Mouse (Mus musculus) limb, embryonic 15.5 days (tissue): ENCODE measurements around the gene Serinc2. TPM values are rescaled to one million over a fixed set of nuclear protein-coding genes. Genes with fewer than 3 reads are reported as not detected.

Source experiments
- ATAC-seq: fragments of 200-750 bp; cut with Nextera tagmentation; 2 replicates; pipeline ENCODE4 v1.8.0; 2017; ENCODE audit warnings: low read depth, moderate TSS enrichment; ENCODE audit not compliant: insufficient number of reproducible peaks, low FRiP score, low TSS enrichment
- H3K27ac ChIP-seq: fragments of 300-500 bp; sonication (generic); 2 replicates; pipeline ENCODE4 v1.5.1; 2015; ENCODE audit warnings: moderate library complexity, mild to moderate bottlenecking, inconsistent platforms
- H3K27me3 ChIP-seq: fragments of 300-500 bp; sonication (generic); 2 replicates; pipeline ENCODE4 v1.6.1; 2015; ENCODE audit warnings: inconsistent platforms
- H3K36me3 ChIP-seq: fragments of 300-500 bp; sonication (generic); 2 replicates; pipeline ENCODE4 v1.6.1; 2015; ENCODE audit warnings: inconsistent platforms
- H3K4me1 ChIP-seq: fragments of 300-500 bp; sonication (generic); 2 replicates; pipeline ENCODE4 v1.6.1; 2015; ENCODE audit warnings: inconsistent platforms
- H3K4me2 ChIP-seq: fragments of 300-500 bp; sonication (generic); 2 replicates; pipeline ENCODE4 v1.6.1; 2015; ENCODE audit warnings: mild to moderate bottlenecking, inconsistent platforms
- H3K4me3 ChIP-seq: fragments of 300-500 bp; sonication (generic); 2 replicates; pipeline ENCODE4 v1.5.1; 2015; ENCODE audit warnings: mild to moderate bottlenecking, inconsistent platforms
- H3K9ac ChIP-seq: fragments of 300-500 bp; sonication (generic); 2 replicates; pipeline ENCODE4 v1.6.1; 2015; ENCODE audit warnings: inconsistent platforms
- H3K9me3 ChIP-seq: fragments of 300-500 bp; sonication (generic); 2 replicates; pipeline ENCODE4 v1.6.1; 2016; ENCODE audit warnings: inconsistent platforms
- WGBS: fragments of 180-500 bp; shearing (Covaris S2); methylation state at CpG from one replicate; pipeline ENCODE4 v1.1.7; 2015; 5-methylcytosine and 5-hydroxymethylcytosine counted together
- polyA plus RNA-seq: library from polyadenylated mRNA; unstranded; fragments of >200 nt; fragmentation: Nextera tagmentation; extraction: Ambion mirVana; gene quantifications from 2 replicates; pipeline ENCODE4 v1.2.1, GENCODE M21; 2015

The Serinc2 gene
- polyA plus RNA-seq, 1 experiment from 2014 or later: 132 TPM

- peak; percentile 73 for ATAC-seq
- Histone ChIP-seq H3K4me2 (peak overlapping the region; percentile 83), H3K4me1 (peaks cover 21% of the 10 kb centered on the region), H3K9me3 (no peaks in the 10 kb centered on the region), H3K27ac (peak overlapping the region; percentile 89), H3K4me3 (peak overlapping the region; percentile 78), H3K9ac (peak overlapping the region; percentile 72), H3K27me3 (no peaks in the 10 kb centered on the region), H3K36me3 (no peaks in the 10 kb centered on the region; the same call in none of the 2 replicates)
- WGBS: 0% methylated on average over 28 of the region's 29 CpGs
Measured at GRCm38 (mm10) chr4:130274346-130275015, 4.5 kb downstream of the Serinc2 start.

- 10% methylated on average over 12 of the region's 12 CpGs for WGBS
- Histone ChIP-seq H3K4me3 (peak overlapping the region; percentile 78), H3K27me3 (no peaks in the 10 kb centered on the region), H3K4me1 (peaks cover 21% of the 10 kb centered on the region), H3K27ac (peak overlapping the region; percentile 89), H3K9me3 (no peaks in the 10 kb centered on the region), H3K9ac (peak overlapping the region; percentile 72), H3K36me3 (no peaks in the 10 kb centered on the region; the same call in none of the 2 replicates), H3K4me2 (peak overlapping the region; percentile 83)
- peak; percentile 7; the same call in 1 of the 2 replicates for ATAC-seq
Measured at GRCm38 (mm10) chr4:130273698-130274345, 5.2 kb downstream of the Serinc2 start.

GRCm38 (mm10) chr4:130270611-130271347 is 8.2 kb downstream of the Serinc2 start:
- H3K4me1 ChIP-seq: peaks cover 35% of the 10 kb centered on the region
- H3K4me2 ChIP-seq: no peak overlapping the region
- no peaks in the 10 kb centered on the region; the same call in none of the 2 replicates for H3K36me3 ChIP-seq
- H3K27ac ChIP-seq: no peak overlapping the region
- no peak overlapping the region for H3K4me3 ChIP-seq
- H3K27me3 ChIP-seq: no peaks in the 10 kb centered on the region
- no peaks in the 10 kb centered on the region for H3K9me3 ChIP-seq
- no peak overlapping the region for H3K9ac ChIP-seq
- ATAC-seq: no peak
- WGBS: 80% methylated on average over 6 of the region's 6 CpGs

- no peaks in the 10 kb centered on the region for H3K9me3 ChIP-seq
- no peaks in the 10 kb centered on the region; the same call in none of the 2 replicates for H3K36me3 ChIP-seq
- H3K4me1 ChIP-seq: peaks cover 29% of the 10 kb centered on the region
- no peaks in the 10 kb centered on the region for H3K27me3 ChIP-seq
- no peak overlapping the region for H3K27ac ChIP-seq
- H3K4me3 ChIP-seq: no peak overlapping the region
- ATAC-seq: no peak
- no peak overlapping the region for H3K9ac ChIP-seq
- H3K4me2 ChIP-seq: no peak overlapping the region
- 91% methylated on average over 8 of the region's 8 CpGs for WGBS
Measured at GRCm38 (mm10) chr4:130270089-130270488, 8.9 kb downstream of the Serinc2 start.

- H3K9ac ChIP-seq: no peak overlapping the region
- peaks cover 2% of the 10 kb centered on the region for H3K36me3 ChIP-seq
- H3K4me3 ChIP-seq: no peak overlapping the region
- WGBS: 87% methylated on average over 10 of the region's 10 CpGs
- H3K4me1 ChIP-seq: peaks cover 36% of the 10 kb centered on the region
- no peaks in the 10 kb centered on the region for H3K27me3 ChIP-seq
- ATAC-seq: no peak
- no peak overlapping the region for H3K27ac ChIP-seq
- H3K9me3 ChIP-seq: no peaks in the 10 kb centered on the region
- H3K4me2 ChIP-seq: no peak overlapping the region
Measured at GRCm38 (mm10) chr4:130268736-130269135, 10.3 kb downstream of the Serinc2 start.

GRCm38 (mm10) chr4:130267069-130267468 is 11.9 kb downstream of the Serinc2 start:
- Histone ChIP-seq H3K9ac (no peak overlapping the region), H3K36me3 (peaks cover 18% of the 10 kb centered on the region), H3K27me3 (no peaks in the 10 kb centered on the region), H3K9me3 (no peaks in the 10 kb centered on the region), H3K4me3 (no peak overlapping the region), H3K27ac (peak overlapping the region; percentile 39; the same call in 1 of the 2 replicates), H3K4me1 (peaks cover 28% of the 10 kb centered on the region), H3K4me2 (0 out of 2 replicates have a peak overlapping the region, but pooled peaks have one; percentile 5)
- no peak for ATAC-seq
- 67% methylated on average over 7 of the region's 7 CpGs for WGBS

- ATAC-seq: no peak; the same call in 1 of the 2 replicates
- H3K9me3 ChIP-seq: no peaks in the 10 kb centered on the region
- H3K4me2 ChIP-seq: 0 out of 2 replicates have a peak overlapping the region, but pooled peaks have one; percentile 5
- H3K9ac ChIP-seq: no peak overlapping the region
- peaks cover 26% of the 10 kb centered on the region for H3K4me1 ChIP-seq
- no peak overlapping the region for H3K4me3 ChIP-seq
- 54% methylated on average over 9 of the region's 9 CpGs for WGBS
- H3K27ac ChIP-seq: peak overlapping the region; percentile 14; the same call in 1 of the 2 replicates
- peaks cover 23% of the 10 kb centered on the region for H3K36me3 ChIP-seq
- H3K27me3 ChIP-seq: no peaks in the 10 kb centered on the region
Measured at GRCm38 (mm10) chr4:130266601-130267000, 12.4 kb downstream of the Serinc2 start.

- no peak for ATAC-seq
- H3K4me2 ChIP-seq: no peak overlapping the region
- 28% methylated on average over 24 of the region's 24 CpGs for WGBS
- no peaks in the 10 kb centered on the region for H3K27me3 ChIP-seq
- no peak overlapping the region for H3K4me3 ChIP-seq
- H3K9me3 ChIP-seq: no peaks in the 10 kb centered on the region
- H3K36me3 ChIP-seq: peaks cover 35% of the 10 kb centered on the region
- peaks cover 25% of the 10 kb centered on the region for H3K4me1 ChIP-seq
- H3K9ac ChIP-seq: no peak overlapping the region
- H3K27ac ChIP-seq: no peak overlapping the region
Measured at GRCm38 (mm10) chr4:130264698-130265349, 14.2 kb downstream of the Serinc2 start.

GRCm38 (mm10) chr4:130264131-130264530 is 14.9 kb downstream of the Serinc2 start:
- no peak overlapping the region for H3K4me2 ChIP-seq
- H3K36me3 ChIP-seq: peaks cover 42% of the 10 kb centered on the region
- H3K27me3 ChIP-seq: no peaks in the 10 kb centered on the region
- no peak overlapping the region for H3K27ac ChIP-seq
- H3K4me3 ChIP-seq: no peak overlapping the region
- H3K9me3 ChIP-seq: no peaks in the 10 kb centered on the region
- H3K9ac ChIP-seq: no peak overlapping the region
- 47% methylated on average over 11 of the region's 11 CpGs for WGBS
- H3K4me1 ChIP-seq: peaks cover 25% of the 10 kb centered on the region
- no peak for ATAC-seq

GRCm38 (mm10) chr4:130260406-130260805 is 18.6 kb downstream of the Serinc2 start:
- H3K4me2 ChIP-seq: no peak overlapping the region
- 28% methylated on average over 5 of the region's 5 CpGs for WGBS

GRCm38 (mm10) chr4:130252441-130253157 is 26.4 kb downstream of the Serinc2 start:
- WGBS: 62% methylated on average over 8 of the region's 8 CpGs
- H3K27me3 ChIP-seq: no peaks in the 10 kb centered on the region
- no peak for ATAC-seq
- H3K9ac ChIP-seq: no peak overlapping the region
- peaks cover 57% of the 10 kb centered on the region for H3K36me3 ChIP-seq
- H3K4me1 ChIP-seq: peaks cover 2% of the 10 kb centered on the region; the same call in 1 of the 2 replicates
- H3K27ac ChIP-seq: no peak overlapping the region
- no peak overlapping the region for H3K4me3 ChIP-seq
- H3K4me2 ChIP-seq: no peak overlapping the region
- no peaks in the 10 kb centered on the region for H3K9me3 ChIP-seq

More at GRCm38 (mm10) chr4:130260406-130260805, 18.6 kb downstream of the Serinc2 start:
- peaks cover 70% of the 10 kb centered on the region for H3K36me3 ChIP-seq
- no peak for ATAC-seq
- no peaks in the 10 kb centered on the region for H3K9me3 ChIP-seq
- H3K9ac ChIP-seq: no peak overlapping the region
- peaks cover 10% of the 10 kb centered on the region; the same call in 1 of the 2 replicates for H3K4me1 ChIP-seq
- H3K4me3 ChIP-seq: no peak overlapping the region
- H3K27ac ChIP-seq: no peak overlapping the region
- no peaks in the 10 kb centered on the region for H3K27me3 ChIP-seq
